Mouse (Mus musculus) intestine, postnatal 0 days (tissue): ENCODE measurements around the gene Grk6. TPM values are rescaled to one million over a fixed set of nuclear protein-coding genes. Genes with fewer than 3 reads are reported as not detected.

Source experiments
- ATAC-seq: fragments of 200-750 bp; cut with Nextera tagmentation; 2 replicates; pipeline ENCODE4 v1.8.0; 2017; ENCODE audit warnings: mild to moderate bottlenecking, moderate TSS enrichment, moderate library complexity
- H3K27ac ChIP-seq: fragments of 300-500 bp; sonication (generic); 2 replicates; pipeline ENCODE4 v1.5.1; 2014; ENCODE audit warnings: mild to moderate bottlenecking, low read depth, low read length, moderate library complexity
- H3K27me3 ChIP-seq: fragments of 300-500 bp; sonication (generic); replicated peaks from 2 replicates; pipeline ENCODE4 v1.6.1; 2014; ENCODE audit warnings: low read length, mixed read lengths; ENCODE audit not compliant: control insufficient read depth, insufficient read depth
- H3K36me3 ChIP-seq: fragments of 300-500 bp; sonication (generic); 2 replicates; pipeline ENCODE4 v1.6.1; 2014; ENCODE audit warnings: mild to moderate bottlenecking, moderate library complexity; ENCODE audit not compliant: control insufficient read depth, insufficient read depth
- H3K4me1 ChIP-seq: fragments of 300-500 bp; sonication (generic); replicated peaks from 2 replicates; pipeline ENCODE4 v1.6.1; 2014; ENCODE audit warnings: antibody characterized with exemption, low read length, mixed read lengths; ENCODE audit not compliant: control insufficient read depth, insufficient read depth
- H3K4me2 ChIP-seq: fragments of 300-500 bp; sonication (generic); replicated peaks from 2 replicates; pipeline ENCODE4 v1.6.1; 2014; ENCODE audit warnings: low read depth, mild to moderate bottlenecking, moderate library complexity
- H3K4me3 ChIP-seq: fragments of 300-500 bp; sonication (generic); 2 replicates; pipeline ENCODE4 v1.5.1; 2014; ENCODE audit warnings: low read depth, low read length
- H3K9ac ChIP-seq: fragments of 300-500 bp; sonication (generic); 2 replicates; pipeline ENCODE4 v1.6.1; 2014; ENCODE audit warnings: mild to moderate bottlenecking, low read depth, low read length
- H3K9me3 ChIP-seq: fragments of 300-500 bp; sonication (generic); 2 replicates; pipeline ENCODE4 v1.6.1; 2016; ENCODE audit warnings: mixed run types; ENCODE audit not compliant: control insufficient read depth
- CTCF ChIP-seq: sonication (generic); IDR thresholded peaks from 2 replicates; pipeline ENCODE4 v1.5.1; 2016; ENCODE audit warnings: low read depth, mild to moderate bottlenecking, control low read depth, antibody characterized with exemption, moderate library complexity
- WGBS: fragments of 180-500 bp; shearing (Covaris S2); extraction: QIAGEN DNeasy Blood & Tissue Kit; methylation state at CpG from one replicate; pipeline ENCODE4 v1.1.7; 2014; 5-methylcytosine and 5-hydroxymethylcytosine counted together
- polyA plus RNA-seq: library from polyadenylated mRNA; unstranded; fragments of >200 nt; fragmentation: Nextera tagmentation; extraction: Ambion mirVana; gene quantifications from 2 replicates; pipeline ENCODE4 v1.2.1, GENCODE M21; 2015

Gene Grk6
- polyA plus RNA-seq, 1 experiment from 2014 or later = 11.4 TPM

- Histone ChIP-seq H3K4me2 (peak overlapping the region; percentile 87), H3K27ac (no peak overlapping the region), H3K36me3 (peaks cover 26% of the 10 kb centered on the region), H3K9ac (no peak overlapping the region), H3K27me3 (peaks cover 10% of the 10 kb centered on the region; the same call in 1 of the 2 replicates), H3K4me3 (peak overlapping the region; percentile 54), H3K9me3 (no peaks in the 10 kb centered on the region), H3K4me1 (no peaks in the 10 kb centered on the region)
- no peak for ATAC-seq
- no peak for TF ChIP-seq CTCF
- 16% methylated on average over 14 of the region's 14 CpGs for WGBS
Observed at GRCm38 (mm10) chr13:55463399-55464026, 18.6 kb downstream of the Grk6 start.

GRCm38 (mm10) chr13:55464027-55464884, 19.4 kb downstream of the Grk6 start, which contains the start of gene Prr7:
TSS of gene Prr7 (plus strand) at chr13:55464267.
- H3K36me3 ChIP-seq = peaks cover 18% of the 10 kb centered on the region
- no peaks in the 10 kb centered on the region for H3K9me3 ChIP-seq
- peaks cover 10% of the 10 kb centered on the region; the same call in 1 of the 2 replicates for H3K27me3 ChIP-seq
- peak within 1 kb of the TSS; percentile 47; the same call in 1 of the 2 replicates for H3K9ac ChIP-seq
- WGBS = under 1% methylated on average over 79 of the region's 84 CpGs
- peak; percentile 29; the same call in 1 of the 2 replicates for ATAC-seq
- peak within 1 kb of the TSS; percentile 87 for H3K4me2 ChIP-seq
- H3K4me1 ChIP-seq = no peaks in the 10 kb centered on the region
- peak within 1 kb of the TSS; percentile 54 for H3K4me3 ChIP-seq
- H3K27ac ChIP-seq = no peak within 1 kb of the TSS
- TF ChIP-seq CTCF = no peak

GRCm38 (mm10) chr13:55465184-55465583, 20.3 kb downstream of the Grk6 start:
- Histone ChIP-seq H3K9ac (no peak overlapping the region), H3K4me3 (peak overlapping the region; percentile 54; the same call in 1 of the 2 replicates)
- ATAC-seq = no peak

GRCm38 (mm10) chr13:55465830-55466440, 21.1 kb downstream of the Grk6 start:
- Histone ChIP-seq H3K4me1 (no peaks in the 10 kb centered on the region), H3K4me2 (no peak overlapping the region), H3K27me3 (peaks cover 16% of the 10 kb centered on the region; the same call in 1 of the 2 replicates), H3K4me3 (no peak overlapping the region), H3K9me3 (no peaks in the 10 kb centered on the region), H3K27ac (no peak overlapping the region), H3K9ac (no peak overlapping the region), H3K36me3 (0 out of 2 replicates have a peak, but pooled peaks cover 3% of the 10 kb centered on the region)
- no peak for ATAC-seq
- WGBS = 74% methylated on average over 5 of the region's 5 CpGs
- no peak for TF ChIP-seq CTCF

More at GRCm38 (mm10) chr13:55465184-55465583, 20.3 kb downstream of the Grk6 start:
- no peaks in the 10 kb centered on the region for H3K9me3 ChIP-seq
- H3K4me1 ChIP-seq = no peaks in the 10 kb centered on the region
- H3K4me2 ChIP-seq = no peak overlapping the region
- H3K27ac ChIP-seq = no peak overlapping the region
- no peak for TF ChIP-seq CTCF
- peaks cover 9% of the 10 kb centered on the region for H3K36me3 ChIP-seq
- 52% methylated on average over 3 of the region's 3 CpGs for WGBS
- H3K27me3 ChIP-seq = peaks cover 13% of the 10 kb centered on the region; the same call in 1 of the 2 replicates

- H3K9me3 ChIP-seq = no peaks in the 10 kb centered on the region
- peak; percentile 76 for TF ChIP-seq CTCF
- 51% methylated on average over 13 of the region's 13 CpGs for WGBS
- ATAC-seq = no peak
- H3K9ac ChIP-seq = no peak overlapping the region
- no peaks in the 10 kb centered on the region; the same call in 1 of the 2 replicates for H3K36me3 ChIP-seq
- H3K4me1 ChIP-seq = 0 out of 2 replicates have a peak, but pooled peaks cover 4% of the 10 kb centered on the region
- no peak overlapping the region for H3K27ac ChIP-seq
- H3K27me3 ChIP-seq = peaks cover 21% of the 10 kb centered on the region; the same call in 1 of the 2 replicates
- H3K4me2 ChIP-seq = no peak overlapping the region
- no peak overlapping the region for H3K4me3 ChIP-seq
Observed at GRCm38 (mm10) chr13:55468851-55469560, 24.1 kb downstream of the Grk6 start.
